Mouse (Mus musculus) ovary, postnatal 36 days (tissue): Measurements from ENCODE around the gene Rad51b.

Source experiments
- DNase-seq: peaks from one replicate; pipeline ENCODE4 v3.0.0; 2022; ENCODE audit warnings: low spot score, mixed read lengths

The Rad51b gene

GRCm38 (mm10) chr12:79531809-79532798, 235.0 kb downstream of the Rad51b start:
- DNase-seq = no peak

GRCm38 (mm10) chr12:79534778-79535177, 237.7 kb downstream of the Rad51b start:
- no peak for DNase-seq

GRCm38 (mm10) chr12:79535532-79536437, 238.7 kb downstream of the Rad51b start:
- no peak for DNase-seq

GRCm38 (mm10) chr12:79540176-79540575, 243.1 kb downstream of the Rad51b start:
- DNase-seq = no peak

- DNase-seq = no peak
Measured at GRCm38 (mm10) chr12:79541581-79541980, 244.5 kb downstream of the Rad51b start.

GRCm38 (mm10) chr12:79545063-79545462, 248.0 kb downstream of the Rad51b start:
- DNase-seq = no peak

GRCm38 (mm10) chr12:79547556-79547955, 250.5 kb downstream of the Rad51b start:
- no peak for DNase-seq

- no peak for DNase-seq
Measured at GRCm38 (mm10) chr12:79548607-79549330, 251.7 kb downstream of the Rad51b start.

GRCm38 (mm10) chr12:79550049-79550682, 253.1 kb downstream of the Rad51b start:
- DNase-seq = no peak

GRCm38 (mm10) chr12:79551274-79551673, 254.2 kb downstream of the Rad51b start:
- DNase-seq = no peak

- DNase-seq = no peak
Measured at GRCm38 (mm10) chr12:79553056-79553455, 256.0 kb downstream of the Rad51b start.

- DNase-seq = no peak
Measured at GRCm38 (mm10) chr12:79557904-79558303, 260.8 kb downstream of the Rad51b start.

- DNase-seq = no peak
Measured at GRCm38 (mm10) chr12:79558711-79559110, 261.6 kb downstream of the Rad51b start.

GRCm38 (mm10) chr12:79559410-79560015, 262.4 kb downstream of the Rad51b start:
- DNase-seq = no peak

- DNase-seq = no peak
Measured at GRCm38 (mm10) chr12:79560084-79560699, 263.1 kb downstream of the Rad51b start.

GRCm38 (mm10) chr12:79560893-79561292, 263.8 kb downstream of the Rad51b start:
- DNase-seq = no peak

- DNase-seq = no peak
Measured at GRCm38 (mm10) chr12:79574159-79575040, 277.3 kb downstream of the Rad51b start.

- no peak for DNase-seq
Measured at GRCm38 (mm10) chr12:79575041-79575541, 278.0 kb downstream of the Rad51b start.

GRCm38 (mm10) chr12:79577525-79577924, 280.4 kb downstream of the Rad51b start:
- DNase-seq = no peak
